Mouse (Mus musculus): Measurements from ENCODE around the gene Stard10. TPM values are rescaled to one million over a fixed set of nuclear protein-coding genes. Genes with fewer than 3 reads are reported as not detected.

Gene Stard10
- polyA plus RNA-seq, 1 experiment: 107 TPM

DNA sequence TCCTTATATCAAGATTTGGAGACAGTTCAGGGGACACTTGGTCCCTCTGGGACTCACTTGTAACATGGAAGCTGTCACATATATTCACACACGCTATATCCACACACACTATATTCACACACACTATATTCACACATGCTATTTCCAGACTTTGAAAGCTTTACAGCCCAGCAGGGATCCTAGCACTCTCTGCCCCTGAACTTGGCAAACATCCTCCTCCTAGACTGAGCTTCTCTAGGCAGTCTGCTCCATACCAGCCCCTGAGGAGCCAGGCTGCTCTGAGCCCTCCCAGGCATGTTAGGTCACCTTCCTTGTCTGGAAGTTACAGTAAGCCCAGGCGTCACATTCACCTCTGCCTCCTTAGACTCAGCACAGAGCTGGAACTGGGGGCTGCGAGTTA lies 19.8 kb downstream of the Stard10 start:
- no peak overlapping the region for H3K4me3 ChIP-seq (replicated peaks; ENCODE audit: extremely low read depth, low read depth, low read length)
- TF ChIP-seq POLR2A (IDR thresholded peaks at IDR 0.05; ENCODE audit: borderline replicate concordance, extremely low read depth, low read depth, low read length) (no peak), CTCF (IDR thresholded peaks at IDR 0.05; ENCODE audit: insufficient read depth, low read length) (no peak)
- WGBS: 84% methylated on average over 3 of the region's 3 CpGs
- DNase-seq: no peak
- H3K4me1 ChIP-seq (ENCODE audit: control insufficient read depth, insufficient read depth, low read length): no peaks in the 10 kb centered on the region

DNA sequence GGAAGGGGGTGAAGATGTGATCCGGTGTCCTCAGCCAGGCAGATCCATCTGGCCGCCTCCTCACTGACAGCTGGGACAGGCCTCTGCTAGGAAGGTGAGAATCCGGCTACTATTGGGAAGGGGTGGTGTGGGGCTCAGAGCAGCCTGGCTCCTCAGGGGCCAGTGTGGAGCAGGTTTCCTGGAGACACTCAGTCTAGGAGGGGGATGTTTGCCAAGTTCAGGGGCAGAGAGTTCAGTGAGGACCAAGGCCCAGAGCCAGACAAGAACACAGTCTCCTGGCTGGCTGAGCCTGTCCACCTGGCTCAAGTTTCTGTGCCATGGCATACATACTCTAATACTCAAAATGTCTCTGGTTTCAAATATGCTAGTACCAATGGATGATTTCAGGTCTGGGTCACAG lies 20.5 kb downstream of the Stard10 start:
- H3K4me1 ChIP-seq (ENCODE audit: control insufficient read depth, insufficient read depth, low read length): no peaks in the 10 kb centered on the region
- TF ChIP-seq CTCF (IDR thresholded peaks at IDR 0.05; ENCODE audit: insufficient read depth, low read length): no peak
- H3K4me3 ChIP-seq (replicated peaks; ENCODE audit: extremely low read depth, low read depth, low read length): no peak overlapping the region
- 95% methylated on average over 3 of the region's 3 CpGs for WGBS
- DNase-seq: no peak

DNA sequence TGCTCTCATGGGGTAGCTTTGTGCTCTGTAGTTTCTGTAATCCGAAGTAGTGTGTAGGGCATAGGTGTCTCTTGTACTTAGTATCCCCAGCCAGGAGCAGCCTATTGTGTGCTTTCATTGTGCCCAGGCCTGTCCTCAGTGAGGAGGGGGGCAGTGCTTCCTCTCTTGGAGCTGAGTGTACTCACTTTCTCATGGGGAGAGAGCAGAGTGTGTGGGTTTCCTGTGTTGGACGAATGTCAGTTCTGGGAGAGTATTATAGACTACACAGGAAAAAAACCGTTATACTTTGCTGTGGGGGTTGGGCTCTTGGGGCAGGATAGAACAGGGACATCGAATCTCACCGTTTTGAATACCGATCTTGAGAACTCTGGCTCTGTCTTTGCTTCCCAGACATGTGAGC lies 24.5 kb downstream of the Stard10 start:
- WGBS: 25% methylated on average over 6 of the region's 6 CpGs
- TF ChIP-seq CTCF (IDR thresholded peaks at IDR 0.05; ENCODE audit: insufficient read depth, low read length) (no peak), POLR2A (IDR thresholded peaks at IDR 0.05; ENCODE audit: borderline replicate concordance, extremely low read depth, low read depth, low read length) (no peak)
- H3K4me1 ChIP-seq (ENCODE audit: control insufficient read depth, insufficient read depth, low read length): no peaks in the 10 kb centered on the region
- DNase-seq: no peak
- no peak overlapping the region for H3K4me3 ChIP-seq (replicated peaks; ENCODE audit: extremely low read depth, low read depth, low read length)

DNA sequence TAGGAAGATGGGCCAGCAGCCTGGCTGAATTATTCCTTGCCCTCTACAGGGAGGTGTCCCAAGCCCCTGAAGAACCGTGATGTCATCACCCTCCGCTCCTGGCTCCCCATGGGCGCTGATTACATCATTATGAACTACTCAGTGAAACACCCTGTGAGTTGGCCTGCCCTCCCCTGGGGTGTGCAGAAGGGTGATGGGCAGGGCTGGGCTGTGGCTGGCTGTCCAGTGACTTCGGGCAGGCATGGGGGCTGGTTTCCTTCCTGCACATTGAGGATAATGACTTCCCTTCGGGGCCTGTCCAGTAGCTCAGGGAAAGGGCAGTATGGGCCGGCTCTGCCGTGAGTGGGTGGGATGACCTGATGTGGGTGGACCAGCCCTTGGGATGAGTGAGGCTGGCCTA lies 26.2 kb downstream of the Stard10 start:
- 48% methylated on average over 7 of the region's 7 CpGs for WGBS
- no peak for DNase-seq
- Histone ChIP-seq H3K4me1 (ENCODE audit: control insufficient read depth, insufficient read depth, low read length) (0 out of 2 replicates have a peak, but pooled peaks cover 3% of the 10 kb centered on the region), H3K4me3 (replicated peaks; ENCODE audit: extremely low read depth, low read depth, low read length) (no peak overlapping the region)
- TF ChIP-seq CTCF (IDR thresholded peaks at IDR 0.05; ENCODE audit: insufficient read depth, low read length): no peak

DNA sequence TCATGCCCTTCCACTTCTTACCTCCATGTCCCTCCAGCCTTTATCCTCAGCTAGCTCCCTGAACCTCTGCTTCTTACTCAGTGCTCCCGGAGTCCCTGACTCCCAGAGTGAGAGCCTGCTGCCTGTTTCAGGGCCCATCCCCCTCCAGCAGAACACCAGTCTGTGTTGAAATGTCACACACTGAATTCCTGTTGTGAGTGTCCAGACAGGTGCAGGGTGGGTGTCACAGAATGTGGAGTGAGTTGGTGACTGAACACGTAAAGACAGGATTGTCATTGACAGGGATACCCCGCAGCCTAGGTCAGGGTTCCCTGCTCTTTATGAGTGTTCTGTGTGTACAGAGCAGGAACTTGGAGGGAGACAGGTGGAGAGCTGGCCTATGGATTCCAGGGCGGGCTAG lies 28.0 kb downstream of the Stard10 start:
- TF ChIP-seq POLR2A (IDR thresholded peaks at IDR 0.05; ENCODE audit: borderline replicate concordance, extremely low read depth, low read depth, low read length): no peak
- TF ChIP-seq CTCF (IDR thresholded peaks at IDR 0.05; ENCODE audit: insufficient read depth, low read length): no peak
- WGBS: 71% methylated on average over 4 of the region's 4 CpGs
- H3K4me3 ChIP-seq (replicated peaks; ENCODE audit: extremely low read depth, low read depth, low read length): no peak overlapping the region
- H3K4me1 ChIP-seq (ENCODE audit: control insufficient read depth, insufficient read depth, low read length): 0 out of 2 replicates have a peak, but pooled peaks cover 3% of the 10 kb centered on the region
- DNase-seq: no peak

DNA sequence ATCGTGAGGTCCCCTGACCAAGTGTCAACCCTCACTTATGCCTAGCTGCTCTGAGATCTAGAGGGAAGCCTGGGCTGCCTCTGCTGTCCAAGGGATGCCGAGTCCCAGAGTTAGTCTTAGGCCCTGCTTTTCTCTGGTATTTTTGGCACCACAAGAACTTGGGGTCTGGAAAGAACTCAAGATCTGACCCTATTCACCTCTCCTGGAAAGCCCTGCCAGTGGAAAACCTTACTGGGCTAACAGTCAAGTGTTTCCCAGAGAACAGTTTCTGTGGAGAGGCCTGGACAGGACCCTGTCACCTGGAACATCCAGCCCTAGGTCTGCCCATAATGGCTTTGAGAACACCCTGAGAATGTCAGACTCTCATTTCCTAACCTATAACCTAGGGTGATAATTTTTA lies 30.1 kb downstream of the Stard10 start:
- DNase-seq: no peak
- Histone ChIP-seq H3K4me3 (replicated peaks; ENCODE audit: extremely low read depth, low read depth, low read length) (no peak overlapping the region), H3K4me1 (ENCODE audit: control insufficient read depth, insufficient read depth, low read length) (0 out of 2 replicates have a peak, but pooled peaks cover 3% of the 10 kb centered on the region)
- WGBS: 88% methylated on average over 2 of the region's 2 CpGs
- TF ChIP-seq CTCF (IDR thresholded peaks at IDR 0.05; ENCODE audit: insufficient read depth, low read length) (no peak), POLR2A (IDR thresholded peaks at IDR 0.05; ENCODE audit: borderline replicate concordance, extremely low read depth, low read depth, low read length) (no peak)

DNA sequence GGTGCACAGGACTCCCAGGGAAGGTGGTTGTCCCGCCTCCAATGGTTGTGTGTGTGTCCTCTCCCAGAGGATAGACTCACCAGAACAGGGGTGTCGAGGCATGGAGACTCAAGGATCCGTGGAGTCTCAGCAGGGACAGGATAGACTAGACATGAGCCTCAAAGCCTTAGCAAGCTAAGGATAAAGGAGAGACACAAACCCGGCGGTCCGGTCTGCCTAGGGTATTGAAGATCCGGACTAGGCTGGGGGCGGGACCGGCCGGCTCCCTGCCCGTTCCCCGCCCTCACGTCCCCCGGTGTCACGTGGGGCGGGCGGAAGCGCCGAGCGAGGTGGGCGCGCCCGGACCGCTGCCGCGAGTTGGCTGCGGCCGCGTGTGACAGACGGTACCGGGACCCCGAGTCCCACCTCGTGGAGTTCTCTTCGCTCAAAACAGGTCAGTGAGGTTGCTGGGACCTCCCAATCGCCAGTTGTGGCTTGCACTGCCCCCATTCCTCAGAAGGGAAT lies 30.9 kb downstream of the Stard10 start, which contains the start of gene Arap1:
Gene Arap1, plus strand, starts transcription at position 301 of the 504 bp plus-strand sequence.
- DNase-seq: peak; percentile 66
- WGBS: under 1% methylated on average over 35 of the region's 35 CpGs
- Histone ChIP-seq H3K4me3 (replicated peaks; ENCODE audit: extremely low read depth, low read depth, low read length) (peak within 1 kb of the TSS; percentile 78), H3K4me1 (ENCODE audit: control insufficient read depth, insufficient read depth, low read length) (0 out of 2 replicates have a peak, but pooled peaks cover 3% of the 10 kb centered on the region)
- TF ChIP-seq POLR2A (IDR thresholded peaks at IDR 0.05; ENCODE audit: borderline replicate concordance, extremely low read depth, low read depth, low read length) (peak; percentile 30; the same call in 1 of the 2 replicates), CTCF (IDR thresholded peaks at IDR 0.05; ENCODE audit: insufficient read depth, low read length) (no peak)

DNA sequence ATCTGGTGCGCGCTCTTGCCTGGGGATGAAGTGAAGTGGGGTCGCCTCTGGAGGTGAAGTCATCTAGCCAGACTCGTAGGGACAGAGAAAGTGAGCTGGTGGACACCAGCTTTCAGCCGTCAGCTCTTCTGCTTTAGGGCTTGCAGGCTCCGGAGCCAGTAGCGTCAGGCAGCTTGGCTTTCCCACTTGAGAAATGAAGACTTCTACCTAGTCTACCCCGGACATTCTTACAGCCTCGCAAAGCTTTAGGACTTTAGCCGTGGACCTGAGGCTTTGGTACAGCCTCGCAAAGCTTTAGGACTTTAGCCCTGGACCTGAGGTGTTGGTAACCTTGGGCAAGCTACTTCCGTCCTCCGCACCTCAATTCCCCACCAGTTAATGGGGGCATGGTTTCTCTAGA lies 31.4 kb downstream of the Stard10 start:
- H3K4me3 ChIP-seq (replicated peaks; ENCODE audit: extremely low read depth, low read depth, low read length): peak overlapping the region; percentile 78
- H3K4me1 ChIP-seq (ENCODE audit: control insufficient read depth, insufficient read depth, low read length): 0 out of 2 replicates have a peak, but pooled peaks cover 3% of the 10 kb centered on the region
- 2% methylated on average over 13 of the region's 13 CpGs for WGBS
- DNase-seq: no peak
- TF ChIP-seq CTCF (IDR thresholded peaks at IDR 0.05; ENCODE audit: insufficient read depth, low read length) (no peak), POLR2A (IDR thresholded peaks at IDR 0.05; ENCODE audit: borderline replicate concordance, extremely low read depth, low read depth, low read length) (no peak)

DNA sequence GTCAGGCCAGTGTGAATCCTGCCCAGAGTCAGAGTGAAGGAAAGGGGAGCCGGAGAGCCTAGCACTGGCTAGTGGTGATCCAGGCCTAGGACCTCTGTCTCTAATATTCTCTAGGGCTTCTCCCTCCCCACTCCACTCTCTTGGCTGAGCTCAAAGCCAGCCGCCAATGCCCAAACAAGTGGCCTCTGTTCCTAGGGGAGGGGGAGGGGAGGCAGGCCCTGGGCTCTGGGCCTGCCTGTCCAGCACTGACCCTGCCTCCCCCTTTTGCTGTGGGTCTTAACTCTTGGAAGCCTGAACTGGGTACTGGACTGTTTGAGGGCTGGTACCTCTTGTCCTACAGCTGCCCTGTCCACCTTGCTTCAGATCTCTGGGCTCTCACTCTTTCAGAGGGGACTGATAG lies 33.0 kb downstream of the Stard10 start:
- Histone ChIP-seq H3K4me3 (replicated peaks; ENCODE audit: extremely low read depth, low read depth, low read length) (no peak overlapping the region), H3K4me1 (ENCODE audit: control insufficient read depth, insufficient read depth, low read length) (0 out of 2 replicates have a peak, but pooled peaks cover 3% of the 10 kb centered on the region)
- WGBS: 74% methylated on average over 2 of the region's 2 CpGs
- TF ChIP-seq POLR2A (IDR thresholded peaks at IDR 0.05; ENCODE audit: borderline replicate concordance, extremely low read depth, low read depth, low read length) (no peak), CTCF (IDR thresholded peaks at IDR 0.05; ENCODE audit: insufficient read depth, low read length) (no peak)
- DNase-seq: no peak

DNA sequence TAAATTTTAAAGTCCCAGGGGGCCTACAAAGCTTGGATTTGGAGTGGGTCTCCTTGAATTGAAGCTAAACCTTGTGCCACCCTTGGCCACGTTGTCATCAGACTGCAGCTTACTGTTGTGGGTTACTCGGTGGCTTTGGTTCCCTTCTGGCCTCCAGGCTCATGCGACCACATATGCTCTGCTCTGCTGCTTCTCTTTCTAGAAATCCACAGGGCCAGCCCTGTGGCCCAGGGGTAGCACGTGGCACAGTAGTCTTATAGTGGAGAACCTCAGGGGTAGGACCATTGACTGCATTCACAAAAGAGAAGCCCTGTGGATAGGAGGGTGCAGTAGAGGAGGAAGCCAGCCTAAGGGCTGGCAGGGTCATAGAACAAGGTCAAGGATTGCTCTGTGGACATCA lies 35.5 kb downstream of the Stard10 start:
- 0 out of 2 replicates have a peak, but pooled peaks cover 2% of the 10 kb centered on the region for H3K4me1 ChIP-seq (ENCODE audit: control insufficient read depth, insufficient read depth, low read length)
- TF ChIP-seq POLR2A (IDR thresholded peaks at IDR 0.05; ENCODE audit: borderline replicate concordance, extremely low read depth, low read depth, low read length) (no peak), CTCF (IDR thresholded peaks at IDR 0.05; ENCODE audit: insufficient read depth, low read length) (no peak)
- no peak for DNase-seq
- 74% methylated on average over 4 of the region's 4 CpGs for WGBS
- no peak overlapping the region for H3K4me3 ChIP-seq (replicated peaks; ENCODE audit: extremely low read depth, low read depth, low read length)

Data from lung, adult 2 months (tissue).